Mouse (Mus musculus): ENCODE measurements at regions not wholly inside any gene's neighbourhood (a gene's known extent, or its start where the extent isn't known, plus 50 kb on each side); places are given as distances from the start of the nearest gene placed in this dataset.

DNA sequence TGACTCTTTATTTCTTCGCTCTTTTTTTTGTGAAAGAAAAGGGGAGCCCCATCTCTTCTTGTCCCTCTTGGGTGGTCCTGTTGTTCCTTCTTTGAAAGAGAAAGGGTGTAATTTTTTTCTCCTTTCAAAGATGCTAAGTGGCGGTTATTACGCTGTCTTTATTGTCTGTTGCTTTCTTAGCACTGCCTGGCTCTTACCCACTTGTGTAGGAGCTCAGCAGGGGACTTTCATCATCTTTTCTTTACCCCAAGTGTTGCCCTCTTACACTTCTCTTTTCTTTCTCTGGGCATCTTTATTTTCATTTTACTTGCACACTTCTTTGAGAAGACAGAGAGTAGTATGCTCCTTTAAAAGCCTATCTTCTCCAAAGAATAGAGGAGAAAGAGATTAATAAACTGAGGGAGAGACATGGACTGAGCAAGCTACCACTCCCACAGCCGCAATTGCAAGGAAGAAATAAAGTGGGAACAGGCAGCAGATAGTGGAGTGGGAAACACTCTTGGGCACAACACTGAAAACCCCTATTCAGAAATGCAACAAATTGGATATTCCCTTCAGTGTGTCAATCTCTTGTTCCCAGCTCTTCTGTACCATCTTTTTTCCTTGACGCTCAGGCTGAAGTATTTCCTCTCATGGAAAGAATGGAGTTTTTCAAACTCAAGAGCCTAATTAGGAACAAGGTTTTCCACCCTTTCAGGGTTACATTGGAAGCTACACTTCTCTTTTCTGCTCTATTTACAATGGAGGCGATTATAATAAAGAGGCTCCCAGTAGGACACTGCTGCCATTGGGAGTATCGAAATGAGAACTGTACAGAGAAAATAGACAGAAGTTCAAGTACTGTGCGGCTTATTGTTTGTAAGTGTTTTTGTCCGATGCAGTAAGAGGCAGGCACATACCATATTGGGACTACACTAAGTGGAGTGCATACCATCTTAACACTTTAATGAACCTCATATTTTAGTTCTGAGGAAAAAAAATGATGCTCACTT is 684.2 kb upstream of the Lcorl start:
- TF ChIP-seq POLR2A (IDR thresholded peaks at IDR 0.05; ENCODE audit: borderline replicate concordance, extremely low read depth, insufficient read depth, insufficient read length, poor library complexity, severe bottlenecking): no peak
- TF ChIP-seq CTCF (IDR thresholded peaks at IDR 0.05; ENCODE audit: borderline replicate concordance, extremely low read depth, insufficient read depth, insufficient read length): no peak

Data from brain, embryonic 14.5 days (tissue).